Comparison of ENCODE assay signal across 9 mouse cellular contexts in genomic region chr5:65731173-65732007, GRCm38 (mm10). TPM values are rescaled to one million over a fixed set of nuclear protein-coding genes. Genes with fewer than 3 reads are reported as not detected.
DNase-seq lines count a peak whose midpoint lies in the region; ATAC-seq and TF ChIP-seq lines count a peak whose summit lies in the region.
"Had no signal": no experiment of that assay in that cellular context is flagged by ENCODE, and none has a peak within 500 bp of the region (broad histone marks: within the 10 kb centered on the region; RNA-seq: fewer than 3 reads in every experiment).

No protein-coding gene starts in this region.

- no peaks in the 10 kb centered on the region for H3K9me3 ChIP-seq in midbrain, embryonic 10.5 days (replicated peaks)
- no peaks in the 10 kb centered on the region for H3K9me3 ChIP-seq in midbrain, embryonic 11.5 days (ENCODE audit: control insufficient read depth, low read length)
- H3K9me3 ChIP-seq: neural tube, embryonic 13.5 days had no signal

- H3K4me3 ChIP-seq in midbrain, embryonic 10.5 days: no peak overlapping the region
- no peak overlapping the region for H3K4me3 ChIP-seq in midbrain, embryonic 11.5 days (ENCODE audit: low read depth, low read length)
- H3K4me3 ChIP-seq in layer of hippocampus, adult 2 months: no peak overlapping the region
- H3K4me3 ChIP-seq: neural tube, embryonic 13.5 days had no signal

- peak; percentile 21 for DNase-seq in midbrain, embryonic 10.5 days (ENCODE audit: low spot score)
- DNase-seq in midbrain, embryonic 11.5 days (ENCODE audit: low spot score, missing footprints): no peak
- DNase-seq in heart, adult 9 months (ENCODE audit: low spot score in 2 of 2): peak; percentile 61 to 68
- DNase-seq in kidney, postnatal 25 days: peak; percentile 84 to 87
- DNase-seq in layer of hippocampus, adult 2 months (ENCODE audit: low spot score in 2 of 2): no peak
- no peak for DNase-seq in left cerebral cortex, adult 11 months (ENCODE audit: low spot score)

- H3K4me2 ChIP-seq in midbrain, embryonic 11.5 days: no peak overlapping the region
- H3K4me2 ChIP-seq: neural tube, embryonic 13.5 days had no signal

- H3K27ac ChIP-seq in midbrain, embryonic 10.5 days (replicated peaks): peak overlapping the region; percentile 46; the same call in 1 of the 2 replicates
- no peak overlapping the region for H3K27ac ChIP-seq in midbrain, embryonic 11.5 days (ENCODE audit: low read depth, low read length)
- no peak overlapping the region for H3K27ac ChIP-seq in layer of hippocampus, adult 2 months
- H3K27ac ChIP-seq: neural tube, embryonic 13.5 days had no signal

- H3K9ac ChIP-seq in midbrain, embryonic 11.5 days (ENCODE audit: low read length): no peak overlapping the region
- H3K9ac ChIP-seq: neural tube, embryonic 13.5 days had no signal

- WGBS in midbrain, embryonic 10.5 days: 47% methylated on average over 9 of the region's 9 CpGs
- 47% methylated on average over 9 of the region's 9 CpGs for WGBS in midbrain, embryonic 11.5 days

- no peak for TF ChIP-seq CTCF in layer of hippocampus, adult 2 months (conservative IDR thresholded peaks at IDR 0.05)

- H3K4me1 ChIP-seq in midbrain, embryonic 10.5 days: peaks cover 10% of the 10 kb centered on the region
- no peaks in the 10 kb centered on the region for H3K4me1 ChIP-seq in midbrain, embryonic 11.5 days (ENCODE audit: control insufficient read depth, insufficient read depth, low read length)
- H3K4me1 ChIP-seq: neural tube, embryonic 13.5 days had no signal

- H3K27me3 ChIP-seq in midbrain, embryonic 10.5 days (ENCODE audit: low read depth, poor library complexity, severe bottlenecking): no peaks in the 10 kb centered on the region
- no peaks in the 10 kb centered on the region for H3K27me3 ChIP-seq in midbrain, embryonic 11.5 days (ENCODE audit: control insufficient read depth, insufficient read depth, low read length)
- H3K27me3 ChIP-seq: neural tube, embryonic 13.5 days had no signal

- no peak for ATAC-seq in midbrain, embryonic 11.5 days (ENCODE audit: low FRiP score)
- ATAC-seq in megakaryocyte-erythroid progenitor cell, adult 5-6 weeks (replicated peaks; ENCODE audit: low FRiP score, low TSS enrichment, poor library complexity, severe bottlenecking): peak; percentile 98
- ATAC-seq in cerebellum, adult (ENCODE audit: insufficient number of reproducible peaks, low FRiP score, low TSS enrichment): no peak

- H3K36me3 ChIP-seq in midbrain, embryonic 10.5 days: no peaks in the 10 kb centered on the region
- H3K36me3 ChIP-seq in midbrain, embryonic 11.5 days (ENCODE audit: control insufficient read depth, insufficient read depth, low read length): no peaks in the 10 kb centered on the region
- H3K36me3 ChIP-seq: neural tube, embryonic 13.5 days had no signal

RNA-seq across cellular contexts. Expression of gene N4bp2, which starts 31.9 kb away (rescaled TPM):
- polyA plus RNA-seq in midbrain, embryonic 10.5 days (2016; fragmentation: Nextera tagmentation; extraction: Ambion mirVana): 30.4 and 33.3 TPM in 2 replicates
- 40.1 and 43.1 TPM in 2 replicates for polyA plus RNA-seq in midbrain, embryonic 11.5 days (2014; fragmentation: Nextera tagmentation; extraction: Ambion mirVana)
- 38.8 and 42.9 TPM in 2 replicates for total RNA-seq in megakaryocyte-erythroid progenitor cell, adult 5-6 weeks (2014; fragmentation: Nextera tagmentation)
- 21.0 and 22.4 TPM in 2 replicates for total RNA-seq in megakaryocyte-erythroid progenitor cell, adult 5-6 weeks (2017)
- 10 to 100 TPM in 1 of 2 experiments, 1 to 10 TPM in 1; 9.7 to 11.9 TPM for total RNA-seq in layer of hippocampus, adult 2 months (2021)

RNA-seq across cellular contexts. Expression of gene Pds5a, which starts 33.3 kb away (rescaled TPM):
- polyA plus RNA-seq in midbrain, embryonic 10.5 days (2016; fragmentation: Nextera tagmentation; extraction: Ambion mirVana): 95.6 and 98.9 TPM in 2 replicates
- 127 and 139 TPM in 2 replicates for polyA plus RNA-seq in midbrain, embryonic 11.5 days (2014; fragmentation: Nextera tagmentation; extraction: Ambion mirVana)
- total RNA-seq in megakaryocyte-erythroid progenitor cell, adult 5-6 weeks (2014; fragmentation: Nextera tagmentation): 204 and 218 TPM in 2 replicates
- 244 and 279 TPM in 2 replicates for total RNA-seq in megakaryocyte-erythroid progenitor cell, adult 5-6 weeks (2017)
- total RNA-seq in layer of hippocampus, adult 2 months (2021): 10 to 100 TPM; 79.5 to 84.3 TPM

Comparison
In these comparisons a context has a peak if more than half of its experiments do, and no peak if none do; other contexts are left out.
1. DNase-seq: peak in midbrain, embryonic 10.5 days (single experiment), heart, adult 9 months (2 of 2) and kidney, postnatal 25 days (2 of 2); none in midbrain, embryonic 11.5 days (single experiment), layer of hippocampus, adult 2 months (0 of 2) and left cerebral cortex, adult 11 months (single experiment).